Mouse (Mus musculus): ENCODE results near the gene Ppp4r1. TPM values are rescaled to one million over a fixed set of nuclear protein-coding genes. Genes with fewer than 3 reads are reported as not detected.
A peak's percentile ranks its signal among the peaks of the same experiment; 100 is the strongest.

Gene Ppp4r1
- polyA plus RNA-seq, 1 experiment from 2014 or later, result 32.5 TPM

DNA sequence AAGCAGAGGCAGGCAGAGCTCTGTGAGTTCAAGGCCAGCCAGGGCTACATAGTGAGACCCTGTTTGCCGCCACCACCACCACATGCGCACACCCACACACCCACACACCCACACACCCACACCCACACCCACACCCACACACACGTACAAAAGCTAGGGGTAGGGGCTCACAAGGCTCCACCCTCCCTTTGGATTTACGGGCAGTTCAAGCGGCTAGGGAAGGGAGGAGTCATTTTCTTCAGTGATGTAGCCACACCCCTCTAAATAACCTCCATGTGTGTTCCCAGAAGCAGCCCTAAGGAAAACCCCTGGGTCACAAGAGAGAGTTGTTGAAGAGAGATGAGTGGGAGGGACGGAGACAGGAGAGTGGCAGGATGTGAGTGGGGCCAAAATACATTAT is 94.7 kb downstream of the Ppp4r1 start:
- TF ChIP-seq CTCF (IDR thresholded peaks at IDR 0.05; ENCODE audit: low read depth), result no peak
- 55% methylated on average over 6 of the region's 6 CpGs for WGBS

DNA sequence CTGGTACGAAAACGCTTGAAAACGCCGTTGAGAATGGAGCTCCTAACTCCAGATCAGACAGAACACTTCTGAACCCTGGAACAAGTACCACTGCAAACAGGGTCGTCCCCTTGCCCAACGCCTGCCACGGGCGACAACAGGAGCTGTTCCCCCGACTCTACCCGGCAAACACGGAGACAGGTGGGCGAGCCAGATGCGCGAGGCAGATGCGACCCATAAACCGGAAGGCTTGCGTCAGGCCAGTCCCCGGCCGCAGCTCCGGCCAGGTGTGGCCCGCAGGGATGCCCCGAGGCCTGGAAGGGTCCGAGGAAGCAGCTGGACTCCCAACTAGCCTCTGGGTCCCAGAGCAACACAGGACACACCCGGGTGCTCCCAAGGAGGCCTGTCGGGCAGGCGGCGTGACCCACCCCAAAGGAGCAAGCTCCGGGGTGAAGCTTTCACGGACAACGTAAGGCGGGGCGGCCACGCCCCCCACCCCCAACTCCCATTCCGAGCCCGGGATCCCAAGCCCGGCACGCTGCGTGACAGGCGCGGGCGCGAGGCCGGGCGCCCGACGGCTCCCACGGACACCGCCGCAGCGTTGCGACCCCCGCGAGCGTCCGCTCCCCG is 101.8 kb downstream of the Ppp4r1 start:
- whole genome bisulfite sequencing, result under 1% methylated on average over 56 of the region's 56 CpGs
- DNase-seq (ENCODE audit: low spot score) (peak; percentile 32), ATAC-seq (replicated peaks; ENCODE audit: low FRiP score, low read depth) (peak; percentile 10)
- H3K4me2 ChIP-seq (ENCODE audit: low read length), result peak overlapping the region; percentile 99
- TF ChIP-seq CTCF (IDR thresholded peaks at IDR 0.05; ENCODE audit: low read depth), result no peak
- H3K27ac ChIP-seq, result peak overlapping the region; percentile 97
- no peaks in the 10 kb centered on the region for H3K27me3 ChIP-seq (ENCODE audit: insufficient read depth, low read length)
- peak overlapping the region; percentile 90 for H3K9ac ChIP-seq (ENCODE audit: low read depth, low read length)
- peaks cover 7% of the 10 kb centered on the region; the same call in 1 of the 2 replicates for H3K4me1 ChIP-seq (replicated peaks; ENCODE audit: insufficient read depth, low read length)
- H3K36me3 ChIP-seq (ENCODE audit: insufficient read depth, low read length), result no peaks in the 10 kb centered on the region
- no peaks in the 10 kb centered on the region for H3K9me3 ChIP-seq (replicated peaks; ENCODE audit: low read length)
- H3K4me3 ChIP-seq (replicated peaks; ENCODE audit: low read depth, low read length), result peak overlapping the region; percentile 94

More for the DNA sequence above, 94.7 kb downstream of the Ppp4r1 start:
- Histone ChIP-seq H3K9ac (ENCODE audit: low read depth, low read length) (no peak overlapping the region), H3K4me1 (replicated peaks; ENCODE audit: insufficient read depth, low read length) (no peaks in the 10 kb centered on the region; the same call in 1 of the 2 replicates), H3K4me2 (ENCODE audit: low read length) (no peak overlapping the region), H3K36me3 (ENCODE audit: insufficient read depth, low read length) (no peaks in the 10 kb centered on the region), H3K27me3 (ENCODE audit: insufficient read depth, low read length) (no peaks in the 10 kb centered on the region), H3K4me3 (replicated peaks; ENCODE audit: low read depth, low read length) (no peak overlapping the region), H3K9me3 (replicated peaks; ENCODE audit: low read length) (no peaks in the 10 kb centered on the region), H3K27ac (no peak overlapping the region)
- ATAC-seq (replicated peaks; ENCODE audit: low FRiP score, low read depth) (no peak), DNase-seq (ENCODE audit: low spot score) (no peak)

DNA sequence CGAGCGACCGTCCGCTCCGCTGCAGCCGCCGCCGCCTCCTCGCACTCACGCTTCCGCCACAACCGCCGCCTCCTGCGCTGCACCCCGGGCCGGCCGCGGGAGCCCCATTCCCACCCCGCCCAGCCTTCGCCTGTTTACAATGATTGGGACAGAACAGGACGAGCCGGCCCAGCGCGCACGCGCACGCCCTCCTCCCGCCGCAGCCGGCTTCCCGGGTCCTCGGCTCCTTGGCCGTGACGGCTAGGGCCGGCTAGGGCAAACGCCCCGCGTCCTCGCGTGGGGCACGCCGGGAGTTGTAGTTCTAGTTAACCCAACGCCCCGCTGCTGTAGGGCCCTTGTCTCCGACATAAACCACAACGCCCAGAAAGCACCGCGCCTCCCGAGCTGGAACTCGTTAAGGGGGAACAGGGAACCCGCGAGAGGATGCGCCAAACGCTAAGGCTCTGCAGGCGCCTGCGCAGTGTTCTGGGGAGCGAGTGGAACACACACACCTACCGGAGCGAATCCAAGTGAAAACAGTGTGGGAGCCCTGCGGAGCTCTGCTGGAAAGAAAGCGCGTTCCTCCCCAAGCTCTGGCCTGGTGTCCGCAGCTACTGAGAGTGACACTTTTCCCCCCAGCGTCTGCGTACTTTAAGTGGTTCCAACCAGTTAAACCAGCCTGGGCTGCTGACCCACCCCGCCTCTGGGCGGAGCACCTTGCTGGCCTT is 102.5 kb downstream of the Ppp4r1 start:
- Histone ChIP-seq H3K4me1 (replicated peaks; ENCODE audit: insufficient read depth, low read length) (peaks cover 7% of the 10 kb centered on the region; the same call in 1 of the 2 replicates), H3K36me3 (ENCODE audit: insufficient read depth, low read length) (no peaks in the 10 kb centered on the region), H3K4me3 (replicated peaks; ENCODE audit: low read depth, low read length) (peak overlapping the region; percentile 94), H3K27me3 (ENCODE audit: insufficient read depth, low read length) (no peaks in the 10 kb centered on the region), H3K4me2 (ENCODE audit: low read length) (peak overlapping the region; percentile 99), H3K9me3 (replicated peaks; ENCODE audit: low read length) (no peaks in the 10 kb centered on the region), H3K9ac (ENCODE audit: low read depth, low read length) (peak overlapping the region; percentile 90), H3K27ac (peak overlapping the region; percentile 97)
- ATAC-seq (replicated peaks; ENCODE audit: low FRiP score, low read depth), result peak; percentile 99
- peak; percentile 44; the same call in 1 of the 2 replicates for TF ChIP-seq CTCF (IDR thresholded peaks at IDR 0.05; ENCODE audit: low read depth)
- peak; percentile 100 for DNase-seq (ENCODE audit: low spot score)
- under 1% methylated on average over 67 of the region's 67 CpGs for WGBS

DNA sequence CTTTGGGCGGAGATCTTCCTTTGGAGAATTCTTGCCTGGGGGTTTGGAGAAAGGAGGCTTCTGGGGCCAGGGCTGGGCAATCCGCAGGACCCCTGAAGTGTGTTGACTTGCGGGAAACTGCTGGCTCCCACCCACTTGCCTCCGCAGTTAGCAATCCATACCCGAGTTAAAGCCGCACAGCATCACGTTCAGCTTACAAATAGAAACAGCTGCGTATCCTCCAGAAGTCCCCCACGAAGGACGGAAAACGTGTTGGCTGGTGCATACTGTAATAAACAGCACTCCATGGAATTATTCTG is 103.0 kb downstream of the Ppp4r1 start:
- WGBS, result under 1% methylated on average over 11 of the region's 11 CpGs
- DNase-seq (ENCODE audit: low spot score), result no peak
- Histone ChIP-seq H3K4me2 (ENCODE audit: low read length) (peak overlapping the region; percentile 99), H3K36me3 (ENCODE audit: insufficient read depth, low read length) (no peaks in the 10 kb centered on the region), H3K27me3 (ENCODE audit: insufficient read depth, low read length) (no peaks in the 10 kb centered on the region), H3K9ac (ENCODE audit: low read depth, low read length) (peak overlapping the region; percentile 64), H3K4me3 (replicated peaks; ENCODE audit: low read depth, low read length) (peak overlapping the region; percentile 94), H3K27ac (peak overlapping the region; percentile 97), H3K4me1 (replicated peaks; ENCODE audit: insufficient read depth, low read length) (peaks cover 7% of the 10 kb centered on the region; the same call in 1 of the 2 replicates), H3K9me3 (replicated peaks; ENCODE audit: low read length) (no peaks in the 10 kb centered on the region)
- no peak; the same call in 1 of the 2 replicates for TF ChIP-seq CTCF (IDR thresholded peaks at IDR 0.05; ENCODE audit: low read depth)
- ATAC-seq (replicated peaks; ENCODE audit: low FRiP score, low read depth), result no peak

DNA sequence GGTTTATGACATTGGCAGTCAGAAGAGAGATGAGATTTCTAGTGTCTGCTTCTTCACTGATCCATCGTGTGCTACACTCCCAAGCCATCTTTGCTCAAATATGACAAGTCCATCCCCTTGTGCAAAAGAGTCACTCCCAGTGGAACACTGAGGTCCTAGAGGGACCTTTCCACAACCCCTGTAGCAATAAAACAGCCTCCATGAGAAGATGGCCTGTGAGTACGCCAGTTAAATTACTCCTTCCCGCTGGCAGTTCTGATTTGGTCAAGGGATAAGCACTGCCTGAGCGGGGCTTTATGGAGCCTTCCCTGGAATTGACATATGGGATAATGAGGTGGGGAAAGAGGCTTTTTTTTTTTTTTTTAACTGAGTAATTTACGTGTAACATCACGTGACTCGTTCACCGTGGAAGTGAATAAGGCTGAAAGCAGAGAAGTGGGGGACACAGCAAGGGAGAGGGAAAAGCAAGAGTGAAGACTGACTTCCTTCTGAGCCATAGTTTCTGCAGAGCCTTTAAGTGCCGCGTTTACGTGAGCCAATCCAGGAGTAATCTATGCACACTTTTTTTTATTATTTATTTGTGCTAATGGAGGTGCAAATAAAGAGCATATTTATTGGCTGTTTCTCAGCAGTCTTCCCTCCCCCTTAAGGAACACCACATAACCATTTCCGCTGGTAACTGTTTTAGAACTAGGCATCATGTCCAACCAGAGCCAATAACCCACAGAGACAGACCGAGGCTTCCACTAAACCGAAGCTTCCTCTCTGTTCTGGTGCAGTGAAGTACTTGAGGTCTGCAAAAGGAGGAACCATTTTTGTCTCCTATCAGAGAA is 103.5 kb downstream of the Ppp4r1 start, which contains the start of gene Ralbp1:
Gene Ralbp1, minus strand, starts transcription at position 102 of the 833 bp plus-strand sequence.
- Histone ChIP-seq H3K4me1 (replicated peaks; ENCODE audit: insufficient read depth, low read length) (peaks cover 7% of the 10 kb centered on the region; the same call in 1 of the 2 replicates), H3K27ac (peak within 1 kb of the TSS; percentile 97), H3K4me3 (replicated peaks; ENCODE audit: low read depth, low read length) (peak within 1 kb of the TSS; percentile 94), H3K9ac (ENCODE audit: low read depth, low read length) (peak within 1 kb of the TSS; percentile 90), H3K27me3 (ENCODE audit: insufficient read depth, low read length) (no peaks in the 10 kb centered on the region), H3K36me3 (ENCODE audit: insufficient read depth, low read length) (no peaks in the 10 kb centered on the region), H3K9me3 (replicated peaks; ENCODE audit: low read length) (no peaks in the 10 kb centered on the region), H3K4me2 (ENCODE audit: low read length) (peak within 1 kb of the TSS; percentile 99)
- DNase-seq (ENCODE audit: low spot score), result peak; percentile 54
- no peak for TF ChIP-seq CTCF (IDR thresholded peaks at IDR 0.05; ENCODE audit: low read depth)
- WGBS, result 4% methylated on average over 14 of the region's 14 CpGs
- ATAC-seq (replicated peaks; ENCODE audit: low FRiP score, low read depth), result no peak

DNA sequence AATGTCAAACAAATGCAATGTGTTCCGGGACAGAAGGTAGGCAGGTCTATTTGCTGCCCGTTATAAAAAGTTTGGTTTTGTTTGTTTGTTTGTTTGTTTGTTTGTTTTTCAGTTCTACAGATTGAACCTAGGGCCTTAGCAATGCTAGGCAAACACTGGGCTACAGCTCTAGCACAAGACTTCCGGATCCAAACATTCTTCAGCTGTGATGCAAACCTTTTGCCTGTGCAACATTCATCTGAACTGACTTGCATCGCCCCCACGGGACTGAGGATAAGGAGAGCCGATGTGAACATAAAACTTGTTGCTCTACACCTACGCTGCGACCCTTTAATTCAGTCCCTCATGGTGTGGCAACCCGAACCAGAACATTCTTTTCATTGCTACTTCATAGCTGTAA is 104.2 kb downstream of the Ppp4r1 start:
- no peak for TF ChIP-seq CTCF (IDR thresholded peaks at IDR 0.05; ENCODE audit: low read depth)
- ATAC-seq (replicated peaks; ENCODE audit: low FRiP score, low read depth) (no peak), DNase-seq (ENCODE audit: low spot score) (peak; percentile 74)
- no peaks in the 10 kb centered on the region for H3K36me3 ChIP-seq (ENCODE audit: insufficient read depth, low read length)
- no peaks in the 10 kb centered on the region for H3K9me3 ChIP-seq (replicated peaks; ENCODE audit: low read length)
- H3K4me3 ChIP-seq (replicated peaks; ENCODE audit: low read depth, low read length), result no peak overlapping the region
- peaks cover 7% of the 10 kb centered on the region; the same call in 1 of the 2 replicates for H3K4me1 ChIP-seq (replicated peaks; ENCODE audit: insufficient read depth, low read length)
- 0 out of 2 replicates have a peak overlapping the region, but pooled peaks have one; percentile 64 for H3K9ac ChIP-seq (ENCODE audit: low read depth, low read length)
- H3K27me3 ChIP-seq (ENCODE audit: insufficient read depth, low read length), result no peaks in the 10 kb centered on the region
- WGBS, result 39% methylated on average over 9 of the region's 9 CpGs
- peak overlapping the region; percentile 99 for H3K4me2 ChIP-seq (ENCODE audit: low read length)
- peak overlapping the region; percentile 97 for H3K27ac ChIP-seq
